Mouse (Mus musculus) hindbrain, embryonic 10.5 days (tissue): Measurements from ENCODE around the gene Zfp639. TPM values are rescaled to one million over a fixed set of nuclear protein-coding genes. Genes with fewer than 3 reads are reported as not detected.
A peak's percentile ranks its signal among the peaks of the same experiment; 100 is the strongest.

ENCODE experiments used
- DNase-seq: peaks from one replicate; pipeline ENCODE4 v3.0.0-alpha.2; 2017; ENCODE audit warnings: low spot score
- H3K27ac ChIP-seq: fragments of 300-500 bp; sonication (generic); 2 replicates; pipeline ENCODE4 v1.5.1; 2016; ENCODE audit warnings: mild to moderate bottlenecking, moderate library complexity
- H3K27me3 ChIP-seq: fragments of 300-500 bp; sonication (generic); 2 replicates; pipeline ENCODE4 v1.6.1; 2016; ENCODE audit warnings: mild to moderate bottlenecking; ENCODE audit not compliant: poor library complexity, insufficient read depth, severe bottlenecking
- H3K36me3 ChIP-seq: fragments of 300-500 bp; sonication (generic); 2 replicates; pipeline ENCODE4 v1.6.1; 2016; ENCODE audit warnings: mild to moderate bottlenecking, moderate library complexity
- H3K4me1 ChIP-seq: fragments of 300-500 bp; sonication (generic); replicated peaks from 2 replicates; pipeline ENCODE4 v1.6.1; 2016; ENCODE audit warnings: mild to moderate bottlenecking
- H3K4me3 ChIP-seq: fragments of 300-500 bp; sonication (generic); 2 replicates; pipeline ENCODE4 v1.5.1; 2016; ENCODE audit warnings: mild to moderate bottlenecking, moderate library complexity
- H3K9me3 ChIP-seq: fragments of 300-500 bp; sonication (generic); 2 replicates; pipeline ENCODE4 v1.6.1; 2016; ENCODE audit warnings: mild to moderate bottlenecking, moderate library complexity
- WGBS: fragments of 180-500 bp; shearing (Covaris S2); methylation state at CpG from one replicate; pipeline ENCODE4 v1.1.7; 2016; 5-methylcytosine and 5-hydroxymethylcytosine counted together
- polyA plus RNA-seq: library from polyadenylated mRNA; unstranded; fragments of >200 nt; fragmentation: Nextera tagmentation; extraction: Ambion mirVana; gene quantifications from 2 replicates; pipeline ENCODE4 v1.2.1, GENCODE M21; 2016

Gene Zfp639
- polyA plus RNA-seq, 1 experiment from 2014 or later, result 37.8 TPM

DNA sequence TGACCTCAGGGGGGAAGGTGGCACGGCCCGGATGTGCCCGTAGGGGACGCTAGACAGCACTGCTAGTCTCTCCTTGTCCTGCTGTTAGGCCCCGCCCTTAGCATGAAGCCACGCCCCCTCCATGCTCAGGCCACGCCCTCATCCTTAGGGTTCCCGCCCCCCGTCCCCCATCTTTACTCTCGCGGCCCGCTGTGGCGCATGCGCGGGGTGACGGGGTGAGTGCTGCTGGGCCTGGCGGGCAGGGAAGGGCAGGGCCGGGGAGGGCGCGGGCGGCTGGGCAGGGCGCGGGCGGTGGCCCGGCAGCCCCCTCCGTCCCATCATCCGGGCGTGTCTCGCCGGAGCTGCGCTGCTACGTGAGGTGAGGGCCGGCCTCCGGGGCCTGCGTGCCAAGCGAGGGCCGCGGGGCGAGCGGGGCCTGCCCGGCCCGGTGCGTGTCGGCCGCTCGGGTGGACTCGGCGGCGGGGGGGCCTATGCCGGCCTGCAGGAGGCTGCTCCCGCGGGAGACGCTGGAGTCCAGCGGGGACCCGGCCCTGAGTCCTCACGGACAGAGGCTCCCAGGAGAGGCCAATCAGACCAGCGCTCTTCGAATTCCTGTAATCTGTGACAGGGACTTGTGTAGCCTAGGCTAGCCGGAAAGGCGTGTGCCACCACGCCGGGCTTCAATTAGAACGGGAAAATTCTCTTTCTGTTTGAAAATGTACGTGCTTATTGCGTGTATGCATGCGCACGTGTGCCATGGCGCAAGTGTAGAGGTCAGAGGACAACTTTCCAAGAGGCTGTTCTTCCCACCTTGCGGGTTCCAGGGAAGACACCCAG, 524 bp downstream of the Zfp639 start:
- H3K27ac ChIP-seq, result peak overlapping the region; percentile 98
- no peaks in the 10 kb centered on the region for H3K9me3 ChIP-seq
- peak; percentile 99 for DNase-seq
- H3K4me3 ChIP-seq, result peak overlapping the region; percentile 91
- H3K4me1 ChIP-seq, result peaks cover 50% of the 10 kb centered on the region
- WGBS, result under 1% methylated on average over 68 of the region's 69 CpGs
- H3K27me3 ChIP-seq, result no peaks in the 10 kb centered on the region
- H3K36me3 ChIP-seq, result peaks cover 17% of the 10 kb centered on the region

DNA sequence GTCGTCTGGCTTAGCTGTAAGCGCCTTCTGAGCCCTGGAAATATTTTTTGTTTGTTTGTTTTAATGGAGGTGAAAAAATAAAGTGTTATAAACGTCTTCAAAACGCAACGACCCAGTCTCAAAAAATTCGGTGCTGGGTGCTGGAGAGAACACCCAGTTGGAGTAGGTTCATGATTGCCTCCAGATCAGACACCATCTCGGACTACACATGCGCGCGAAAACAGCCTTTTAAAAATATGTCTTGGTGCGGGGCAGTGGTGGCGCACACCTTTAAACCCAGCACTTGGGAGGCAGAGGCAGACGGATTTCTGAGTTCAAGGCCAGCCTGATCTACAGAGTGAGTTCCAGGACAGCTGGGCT, 1.1 kb downstream of the Zfp639 start:
- H3K36me3 ChIP-seq, result peaks cover 23% of the 10 kb centered on the region
- no peaks in the 10 kb centered on the region for H3K27me3 ChIP-seq
- no peaks in the 10 kb centered on the region for H3K9me3 ChIP-seq
- peak; percentile 25 for DNase-seq
- 11% methylated on average over 13 of the region's 13 CpGs for WGBS
- H3K27ac ChIP-seq, result peak overlapping the region; percentile 98
- peak overlapping the region; percentile 91 for H3K4me3 ChIP-seq
- H3K4me1 ChIP-seq, result peaks cover 50% of the 10 kb centered on the region

DNA sequence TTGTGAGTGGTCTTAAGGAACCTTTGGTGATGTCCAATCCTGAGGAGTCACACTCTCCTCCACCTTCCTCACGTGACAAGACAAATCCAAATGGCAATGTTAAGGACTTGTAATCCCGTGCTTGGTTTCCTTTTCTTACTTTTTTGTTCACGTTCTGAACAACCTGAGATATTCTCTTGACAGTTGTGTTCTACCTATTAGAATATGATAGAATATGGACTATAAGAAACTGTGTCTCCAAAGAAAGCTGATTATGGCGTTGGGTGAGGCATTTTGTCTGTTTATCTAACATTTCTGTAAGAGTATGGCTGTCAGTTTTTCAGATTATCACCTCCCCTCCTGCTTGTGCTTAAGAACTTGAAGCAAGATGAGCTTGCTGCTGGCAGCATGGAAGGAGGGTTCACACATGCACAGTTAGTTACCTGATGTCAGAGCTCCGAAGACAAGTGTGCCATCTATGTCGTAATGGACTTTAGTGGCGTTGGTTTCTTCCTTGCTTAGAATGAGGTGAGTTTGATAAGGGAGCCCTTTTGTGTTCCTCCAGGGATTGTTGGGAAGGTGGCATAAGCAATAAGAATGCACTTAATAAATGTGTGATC, 2.7 kb downstream of the Zfp639 start:
- H3K27me3 ChIP-seq, result no peaks in the 10 kb centered on the region
- WGBS, result 92% methylated on average over 7 of the region's 7 CpGs

DNA sequence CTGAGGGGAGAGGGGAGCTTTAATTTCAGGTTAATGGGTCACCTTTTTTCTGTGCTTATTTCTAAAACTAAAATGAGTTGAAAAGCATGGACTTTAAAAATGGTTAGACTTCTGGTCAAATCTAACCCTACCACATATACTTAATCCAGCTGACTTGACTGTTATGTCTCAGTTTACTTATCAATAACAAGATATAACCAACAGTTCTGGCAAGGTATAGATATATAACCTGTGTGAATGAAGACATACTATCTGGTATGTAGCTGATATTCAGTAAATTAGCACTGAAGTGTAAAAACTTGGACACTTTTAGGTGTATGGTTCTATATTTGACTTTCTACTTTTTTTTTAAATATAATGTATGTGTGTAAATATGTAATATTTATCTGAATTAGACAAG, 3.5 kb downstream of the Zfp639 start:
- no peaks in the 10 kb centered on the region for H3K27me3 ChIP-seq
- H3K27ac ChIP-seq, result no peak overlapping the region
- no peak for DNase-seq
- peaks cover 42% of the 10 kb centered on the region for H3K4me1 ChIP-seq
- H3K4me3 ChIP-seq, result no peak overlapping the region
- no peaks in the 10 kb centered on the region for H3K9me3 ChIP-seq
- H3K36me3 ChIP-seq, result peaks cover 46% of the 10 kb centered on the region

More for the DNA sequence above, 2.7 kb downstream of the Zfp639 start:
- Histone ChIP-seq H3K27ac (no peak overlapping the region), H3K36me3 (peaks cover 39% of the 10 kb centered on the region), H3K4me3 (no peak overlapping the region), H3K9me3 (no peaks in the 10 kb centered on the region), H3K4me1 (peaks cover 43% of the 10 kb centered on the region)
- DNase-seq, result no peak

DNA sequence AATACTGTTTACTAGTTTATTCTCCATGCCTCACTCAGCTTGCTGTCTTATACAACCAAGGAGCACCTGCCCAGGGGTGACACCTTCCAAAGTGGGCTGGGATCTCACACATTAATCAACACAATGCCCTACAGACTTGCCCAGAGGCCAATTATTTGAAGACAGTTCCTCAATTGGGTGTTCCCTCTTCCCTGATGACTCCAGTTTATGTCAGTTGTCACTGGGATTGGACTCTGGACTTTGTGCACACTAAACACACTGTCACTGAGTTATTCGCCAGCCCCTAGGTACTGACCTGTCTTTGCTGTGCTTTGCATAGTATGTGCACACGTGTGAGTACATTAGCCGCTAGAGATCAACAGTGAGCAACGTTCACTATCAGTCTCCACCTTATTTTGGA, 17.1 kb downstream of the Zfp639 start:
- peaks cover 7% of the 10 kb centered on the region; the same call in 1 of the 2 replicates for H3K4me1 ChIP-seq
- peaks cover 21% of the 10 kb centered on the region for H3K9me3 ChIP-seq
- WGBS, result 97% methylated on average over 4 of the region's 4 CpGs

DNA sequence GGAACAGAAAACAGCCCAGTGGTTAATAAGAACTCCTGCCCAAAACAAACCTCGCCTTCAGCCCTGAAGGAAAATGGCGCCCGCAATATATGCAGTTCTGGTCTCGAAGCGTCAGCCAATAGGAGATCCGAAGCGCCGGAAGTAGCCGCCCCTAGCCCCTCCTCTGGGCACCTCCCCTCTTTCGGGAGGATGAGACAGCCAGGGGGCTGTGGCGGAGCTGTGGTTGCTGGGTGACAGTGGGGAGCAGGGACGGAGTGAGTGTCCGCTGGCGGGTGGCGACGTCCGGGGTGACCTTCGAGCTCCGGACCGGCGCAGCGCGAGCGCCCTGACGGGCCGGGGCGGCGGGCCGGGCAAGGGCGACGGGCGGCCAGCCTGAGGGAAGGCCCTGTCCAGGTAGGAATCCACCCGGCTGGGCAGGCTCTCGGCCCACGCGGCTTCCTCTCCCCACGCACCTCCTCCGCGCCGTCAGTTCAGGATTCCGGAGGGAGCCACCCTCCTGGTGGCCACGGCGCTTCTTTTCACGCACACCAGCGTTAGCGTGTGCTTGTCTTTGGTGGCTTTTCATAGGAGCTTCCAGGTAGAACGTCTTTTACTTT, 19.3 kb downstream of the Zfp639 start, which contains the start of gene Mfn1:
Gene Mfn1, plus strand, starts transcription at position 163 of the 596 bp plus-strand sequence.
- peak; percentile 94 for DNase-seq
- Histone ChIP-seq H3K4me1 (peaks cover 7% of the 10 kb centered on the region; the same call in 1 of the 2 replicates), H3K9me3 (peaks cover 17% of the 10 kb centered on the region), H3K4me3 (peak within 1 kb of the TSS; percentile 90), H3K36me3 (peaks cover 35% of the 10 kb centered on the region), H3K27me3 (no peaks in the 10 kb centered on the region), H3K27ac (peak within 1 kb of the TSS; percentile 88)
- under 1% methylated on average over 47 of the region's 47 CpGs for WGBS

More for the DNA sequence above, 17.1 kb downstream of the Zfp639 start:
- Histone ChIP-seq H3K36me3 (peaks cover 44% of the 10 kb centered on the region), H3K4me3 (no peak overlapping the region), H3K27me3 (no peaks in the 10 kb centered on the region), H3K27ac (no peak overlapping the region)
- no peak for DNase-seq

DNA sequence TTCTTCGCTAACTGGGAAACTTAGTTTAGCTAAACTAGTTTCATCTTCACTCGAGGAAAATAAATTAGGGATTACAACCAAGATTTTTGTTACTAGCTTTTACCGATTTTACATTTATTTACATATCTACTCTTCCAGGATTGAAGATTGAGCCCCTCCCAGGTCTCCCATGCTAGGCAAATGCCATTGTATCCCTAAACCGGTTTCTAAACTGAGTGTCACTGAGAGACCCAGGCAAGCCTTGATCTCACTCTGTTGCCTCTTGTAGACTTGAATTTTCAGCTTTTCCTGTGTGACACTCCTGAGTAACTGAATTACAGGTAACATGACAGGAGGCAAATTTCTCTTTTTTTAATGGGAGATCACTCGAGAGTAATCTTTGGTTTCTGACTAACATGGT, 20.0 kb downstream of the Zfp639 start:
- no peak for DNase-seq
- 16% methylated on average over 5 of the region's 5 CpGs for whole genome bisulfite sequencing
- Histone ChIP-seq H3K27ac (no peak overlapping the region), H3K27me3 (no peaks in the 10 kb centered on the region), H3K4me1 (peaks cover 7% of the 10 kb centered on the region; the same call in 1 of the 2 replicates), H3K9me3 (peaks cover 14% of the 10 kb centered on the region), H3K36me3 (peaks cover 37% of the 10 kb centered on the region), H3K4me3 (peak overlapping the region; percentile 90)

DNA sequence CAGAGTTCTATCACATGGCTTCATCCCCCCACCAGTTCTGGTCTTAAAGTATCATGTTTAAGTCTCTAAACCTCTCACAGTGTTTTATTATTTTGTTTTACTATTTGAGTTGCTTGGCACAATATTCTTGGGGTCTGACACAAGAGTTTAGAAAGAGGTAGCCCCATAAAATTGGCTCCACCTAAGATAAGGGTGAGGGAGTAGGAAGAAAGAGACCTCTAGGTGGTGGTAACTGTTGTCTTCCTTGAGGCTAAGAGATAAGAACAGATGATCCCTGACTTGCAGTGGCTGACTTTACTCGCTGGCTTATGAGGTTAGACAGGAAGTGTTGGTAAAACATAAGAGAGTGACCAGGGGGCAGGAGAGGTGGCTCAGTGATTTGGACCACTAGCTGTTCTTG, 25.6 kb downstream of the Zfp639 start:
- WGBS, result 76% methylated on average over 1 of the region's 1 CpGs

DNA sequence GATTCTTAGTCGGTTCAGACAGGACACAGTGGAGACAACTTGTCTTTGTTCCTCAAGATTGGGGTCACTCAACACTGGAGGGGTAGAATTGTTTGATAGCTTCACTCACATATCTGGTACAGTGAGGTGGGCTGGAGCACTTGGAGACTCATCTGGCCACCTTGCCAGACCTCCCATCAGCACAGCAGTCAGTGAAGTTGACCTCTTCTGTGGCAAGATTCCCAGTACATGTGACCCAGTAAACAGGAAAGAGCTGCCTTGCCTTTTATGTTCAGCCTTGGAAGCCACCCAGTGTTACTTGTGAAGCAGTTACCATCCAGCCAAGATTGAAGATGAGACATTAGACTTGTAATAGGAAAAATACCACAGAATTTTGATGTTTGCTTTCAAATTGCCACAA, 27.5 kb downstream of the Zfp639 start:
- H3K4me3 ChIP-seq, result no peak overlapping the region
- no peak overlapping the region for H3K27ac ChIP-seq
- H3K36me3 ChIP-seq, result peaks cover 71% of the 10 kb centered on the region
- 60% methylated on average over 1 of the region's 1 CpGs for WGBS
- no peaks in the 10 kb centered on the region for H3K9me3 ChIP-seq
- H3K27me3 ChIP-seq, result no peaks in the 10 kb centered on the region
- H3K4me1 ChIP-seq, result 0 out of 2 replicates have a peak, but pooled peaks cover 7% of the 10 kb centered on the region
- no peak for DNase-seq

More for the DNA sequence above, 25.6 kb downstream of the Zfp639 start:
- no peak overlapping the region for H3K27ac ChIP-seq
- no peaks in the 10 kb centered on the region for H3K9me3 ChIP-seq
- H3K4me1 ChIP-seq, result 0 out of 2 replicates have a peak, but pooled peaks cover 7% of the 10 kb centered on the region
- H3K27me3 ChIP-seq, result no peaks in the 10 kb centered on the region
- H3K4me3 ChIP-seq, result no peak overlapping the region
- H3K36me3 ChIP-seq, result peaks cover 72% of the 10 kb centered on the region
- DNase-seq, result no peak

DNA sequence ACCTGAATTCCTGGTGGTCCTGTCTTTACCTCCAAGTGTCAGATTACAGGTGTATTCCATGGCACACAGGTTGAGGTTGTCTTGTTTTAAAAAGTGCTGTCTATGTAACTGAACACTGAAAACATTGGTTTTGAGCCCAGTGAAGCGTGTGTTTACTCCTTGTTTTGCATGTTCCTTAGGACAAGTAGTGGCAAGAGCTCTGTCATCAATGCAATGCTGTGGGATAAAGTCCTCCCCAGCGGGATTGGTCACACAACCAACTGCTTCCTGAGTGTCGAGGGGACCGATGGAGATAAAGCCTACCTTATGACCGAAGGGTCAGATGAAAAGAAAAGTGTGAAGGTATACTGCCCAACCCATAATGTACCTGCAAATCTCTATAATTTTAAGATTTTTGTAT, 28.0 kb downstream of the Zfp639 start:
- no peaks in the 10 kb centered on the region for H3K27me3 ChIP-seq
- no peak for DNase-seq
- H3K9me3 ChIP-seq, result no peaks in the 10 kb centered on the region
- WGBS, result 90% methylated on average over 5 of the region's 5 CpGs
- 0 out of 2 replicates have a peak, but pooled peaks cover 7% of the 10 kb centered on the region for H3K4me1 ChIP-seq
- peaks cover 73% of the 10 kb centered on the region for H3K36me3 ChIP-seq
- no peak overlapping the region for H3K27ac ChIP-seq
- no peak overlapping the region for H3K4me3 ChIP-seq

DNA sequence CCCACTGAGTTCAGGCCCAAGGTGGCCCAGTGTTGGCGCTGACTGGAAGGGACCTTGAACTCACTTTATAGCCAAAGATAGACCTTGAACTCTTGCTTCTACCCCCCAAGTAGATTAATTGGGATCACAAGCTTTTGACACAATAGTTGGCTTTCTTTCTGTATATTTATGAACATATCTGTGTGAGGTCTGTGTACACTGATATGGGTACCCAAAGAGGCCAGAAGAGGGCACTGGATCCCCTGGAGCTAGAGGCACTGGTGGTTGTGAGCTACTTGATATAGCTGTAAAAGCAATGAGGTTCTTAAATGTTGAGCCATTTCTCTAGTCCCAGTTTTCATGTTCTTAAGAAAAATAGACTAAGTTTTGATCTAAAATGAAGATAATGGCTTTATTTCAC, 43.0 kb downstream of the Zfp639 start:
- Histone ChIP-seq H3K27me3 (no peaks in the 10 kb centered on the region), H3K36me3 (peaks cover 48% of the 10 kb centered on the region), H3K27ac (no peak overlapping the region), H3K4me1 (no peaks in the 10 kb centered on the region), H3K4me3 (no peak overlapping the region), H3K9me3 (no peaks in the 10 kb centered on the region)
- DNase-seq, result no peak
- 95% methylated on average over 1 of the region's 1 CpGs for WGBS

DNA sequence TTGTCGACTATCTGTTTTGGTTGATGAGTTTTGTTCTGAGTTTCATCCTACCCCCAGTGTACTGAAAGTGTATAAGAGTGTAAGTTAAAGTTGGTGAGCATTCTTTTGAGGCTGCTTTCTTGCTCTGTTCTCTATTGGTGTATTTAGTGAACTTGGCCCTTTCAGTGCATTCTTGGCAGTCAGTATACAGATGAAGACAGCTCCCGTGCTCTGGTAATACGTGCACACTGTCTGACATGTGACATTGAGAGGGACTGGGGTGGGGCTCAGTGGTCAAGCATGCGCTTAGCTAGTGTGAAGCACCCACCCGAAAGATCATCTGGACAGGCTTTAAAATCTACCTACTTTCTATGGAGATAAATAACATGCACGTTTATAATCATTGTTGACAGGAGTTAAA, 53.3 kb downstream of the Zfp639 start:
- no peak for DNase-seq
- Histone ChIP-seq H3K36me3 (peaks cover 63% of the 10 kb centered on the region), H3K4me3 (no peak overlapping the region), H3K4me1 (no peaks in the 10 kb centered on the region), H3K9me3 (peaks cover 5% of the 10 kb centered on the region), H3K27me3 (no peaks in the 10 kb centered on the region), H3K27ac (no peak overlapping the region)
- WGBS, result 93% methylated on average over 6 of the region's 6 CpGs
